Mouse (Mus musculus) erythroblast, adult 5-6 weeks (primary cell): ENCODE measurements around the gene Adgrd1. TPM values are rescaled to one million over a fixed set of nuclear protein-coding genes. Genes with fewer than 3 reads are reported as not detected.

Experiments
- ATAC-seq: replicated peaks from 2 replicates; pipeline ENCODE4 v1.8.0; 2016; ENCODE audit warnings: moderate number of reproducible peaks, mild to moderate bottlenecking, moderate TSS enrichment, inconsistent platforms; ENCODE audit not compliant: poor library complexity, low FRiP score, severe bottlenecking
- total RNA-seq, 2 experiments: library from RNA; stranded (forward) in 1 of 2; stranded (reverse) in 1 of 2; fragments of 150-400 nt in 1 of 2; fragments of 200-764, 138-1000 nt in 1 of 2; gene quantifications; 2 replicates each; pipeline versions ENCODE4 v1.2.3 to v1.2.4; 2015 to 2017; ENCODE audit warnings: low replicate concordance in 2 of 2

Gene Adgrd1
- total RNA-seq, 2 experiments from 2014 or later, result 0.09 TPM; not detected in 1

DNA sequence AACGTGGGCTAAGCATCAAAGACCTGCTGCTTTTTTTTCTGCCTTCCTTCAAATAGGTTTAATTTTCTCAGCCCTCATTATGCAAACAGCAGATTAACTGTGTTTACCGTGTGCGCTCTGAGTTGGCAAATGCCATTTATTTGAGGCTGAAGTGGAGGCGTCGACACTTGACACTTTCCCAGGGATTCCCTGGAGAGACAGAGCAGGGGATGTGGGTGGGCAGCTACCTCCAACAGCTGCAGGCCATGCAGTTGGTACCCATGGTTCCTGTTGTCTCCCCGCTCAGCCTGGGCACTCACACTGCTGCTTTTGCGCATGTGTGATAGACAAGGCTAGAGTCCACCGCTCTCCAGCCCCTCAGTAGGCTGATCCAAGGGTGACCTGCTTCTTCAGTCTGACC lies 86.0 kb downstream of the Adgrd1 start:
- ATAC-seq, result no peak

DNA sequence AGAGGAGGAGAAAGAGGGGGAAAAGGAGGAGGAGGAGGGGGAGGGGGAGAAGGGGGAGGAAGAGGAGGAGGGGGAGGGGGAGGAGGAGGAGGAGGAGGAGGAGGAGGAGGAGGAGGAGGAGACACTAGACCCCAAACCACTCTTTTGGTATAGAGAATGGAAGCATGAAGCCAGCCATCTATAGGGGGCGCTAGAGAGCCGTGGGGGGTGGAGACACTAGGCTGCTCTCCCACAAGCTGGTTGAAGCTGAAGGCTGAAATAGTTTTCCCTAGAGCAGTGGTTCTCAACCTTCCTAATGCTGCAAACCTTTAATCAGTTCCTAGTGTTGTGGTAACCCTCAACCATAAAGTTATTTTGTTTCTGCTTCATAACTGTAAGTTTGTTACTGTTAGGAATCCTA lies 89.7 kb downstream of the Adgrd1 start:
- no peak for ATAC-seq

DNA sequence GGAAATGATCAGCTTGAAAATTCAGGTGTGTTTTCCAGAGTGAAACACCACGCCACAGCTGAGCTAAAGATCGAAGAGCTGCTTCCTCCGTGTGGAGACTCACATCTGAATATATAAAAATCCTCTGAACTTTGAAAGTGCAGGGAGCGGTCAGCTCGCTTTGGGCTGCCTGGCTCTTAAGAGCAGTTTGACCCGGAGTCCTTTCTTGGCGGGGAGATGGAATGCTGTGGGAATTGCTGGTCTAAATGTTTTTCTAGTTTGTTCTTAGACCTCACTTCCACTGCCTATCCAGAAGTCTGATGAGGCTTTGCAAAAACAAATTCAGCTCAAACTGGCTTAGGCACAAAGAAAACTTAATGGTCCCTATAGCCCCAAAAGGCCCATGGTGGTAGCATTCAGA lies 90.4 kb downstream of the Adgrd1 start:
- ATAC-seq, result no peak

DNA sequence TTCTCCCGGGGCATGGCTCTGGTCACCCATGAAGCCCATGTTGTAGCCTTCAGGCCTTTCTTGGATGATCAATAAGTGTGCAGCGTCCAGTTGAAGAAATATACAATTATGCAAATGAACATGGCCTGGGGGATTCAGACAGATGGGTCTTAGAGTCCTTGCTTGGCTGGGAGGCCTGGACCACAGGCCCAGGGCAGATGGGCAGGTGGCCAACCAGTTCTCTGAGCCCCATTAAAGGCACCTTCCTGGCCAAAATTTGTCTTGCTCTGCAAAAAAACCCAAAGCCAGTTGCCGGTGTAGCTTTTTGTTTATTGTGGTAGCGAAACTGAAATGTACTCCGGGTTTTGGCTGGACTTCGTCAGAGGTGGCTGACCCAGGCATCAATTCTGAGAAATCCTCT lies 92.5 kb downstream of the Adgrd1 start:
- no peak for ATAC-seq

DNA sequence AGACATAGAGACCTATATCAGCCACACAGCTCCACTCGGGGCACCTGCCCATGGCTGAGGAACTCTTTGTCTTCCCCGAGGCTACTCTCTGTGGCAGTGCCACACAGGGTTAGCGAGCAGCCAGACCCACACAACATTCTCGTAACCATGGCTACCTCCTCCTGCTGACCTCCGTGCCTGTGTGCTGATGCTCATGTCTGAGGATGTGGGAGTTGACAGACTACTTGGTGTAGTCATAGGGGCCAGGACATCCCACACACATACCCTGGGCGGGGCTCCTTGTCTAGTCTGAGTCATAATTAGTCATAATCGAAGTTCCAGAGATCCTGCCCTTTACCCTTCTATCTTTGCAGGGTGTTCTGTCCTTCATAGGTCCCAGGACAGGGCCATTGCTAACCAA lies 93.5 kb downstream of the Adgrd1 start:
- no peak for ATAC-seq

DNA sequence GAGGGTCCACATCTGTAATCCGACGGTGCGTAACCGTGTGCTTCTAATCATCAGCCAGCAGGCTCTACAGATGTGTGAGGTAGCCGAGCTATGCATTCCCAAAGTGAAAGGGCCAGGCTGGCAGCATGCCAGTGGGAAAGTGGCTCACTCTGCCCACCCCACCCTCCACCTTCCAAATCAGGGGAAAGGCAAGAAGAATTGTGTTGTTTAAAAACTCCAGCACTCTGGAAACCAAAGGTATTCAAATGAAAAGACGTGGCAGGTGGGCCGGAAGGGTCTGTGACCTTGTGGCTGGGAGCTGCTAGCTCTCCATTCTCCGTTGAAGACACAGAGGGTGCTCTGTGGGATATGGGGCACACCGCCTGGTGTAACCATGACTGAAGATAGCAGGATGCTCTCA lies 100.0 kb downstream of the Adgrd1 start:
- ATAC-seq, result no peak

DNA sequence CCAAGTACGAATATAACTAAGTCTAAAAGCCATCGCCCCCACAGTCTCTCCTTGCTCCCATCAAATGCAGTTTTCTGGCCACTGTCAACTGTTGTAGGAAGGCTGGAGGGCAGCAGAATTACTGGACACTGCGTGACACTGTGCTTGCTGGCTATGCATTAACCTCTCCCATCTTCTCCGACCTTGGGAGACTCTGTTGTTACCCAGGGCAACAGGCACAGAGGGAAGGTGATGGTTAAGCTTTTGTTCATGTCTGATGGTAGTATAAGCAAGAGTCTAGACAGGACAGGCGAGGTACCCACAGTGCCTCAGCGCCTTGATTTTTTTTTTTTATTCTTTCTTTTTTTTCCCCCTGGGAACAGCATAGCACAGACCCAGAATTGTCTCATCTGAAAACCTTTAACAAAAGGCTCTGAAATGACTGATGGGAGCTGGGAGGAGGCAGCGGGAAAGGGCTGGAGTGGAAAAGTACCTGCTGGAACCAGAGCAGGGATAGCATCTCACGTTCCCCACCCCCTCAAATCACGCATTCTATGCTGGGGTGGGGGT lies 100.5 kb downstream of the Adgrd1 start:
- no peak for ATAC-seq

DNA sequence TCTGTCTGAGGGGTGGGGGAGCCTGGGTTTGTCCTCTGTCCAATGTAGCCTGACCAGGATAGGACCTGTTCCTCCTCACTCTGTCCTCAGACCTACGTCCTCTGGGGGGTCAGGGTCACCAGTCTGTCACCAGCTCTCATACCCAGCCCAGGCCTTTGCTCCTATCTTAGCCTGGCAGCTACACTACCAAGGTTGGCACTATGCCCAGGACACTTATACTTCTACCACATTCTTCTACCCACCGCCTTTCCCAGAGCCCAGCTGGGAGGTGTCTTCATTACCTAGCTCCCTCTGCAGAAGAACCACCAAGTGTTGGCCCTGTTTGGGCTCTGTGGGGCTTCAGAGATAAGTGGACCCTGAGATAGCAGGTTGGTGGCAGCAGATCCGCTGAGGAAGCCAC lies 103.6 kb downstream of the Adgrd1 start:
- ATAC-seq, result peak; percentile 87

DNA sequence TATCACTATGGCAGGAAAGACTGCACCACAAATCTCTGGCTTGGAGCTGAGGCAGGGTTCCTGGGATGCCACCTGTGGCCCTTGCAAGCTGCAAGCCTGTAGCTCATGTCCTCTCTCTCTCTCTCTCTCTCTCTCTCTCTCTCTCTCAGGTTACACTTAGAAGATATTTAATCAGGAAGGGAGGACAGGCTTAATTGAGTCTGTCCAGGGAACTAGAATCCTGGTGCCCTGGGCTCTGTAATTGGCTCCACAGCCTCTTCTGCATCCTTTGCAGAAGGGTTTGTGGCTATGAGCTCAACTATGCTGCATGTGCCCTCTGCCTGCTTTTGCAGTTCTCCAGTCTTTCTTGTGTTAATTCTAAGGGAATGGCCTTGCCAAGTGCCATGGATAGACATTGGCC lies 111.7 kb downstream of the Adgrd1 start:
- ATAC-seq, result no peak

DNA sequence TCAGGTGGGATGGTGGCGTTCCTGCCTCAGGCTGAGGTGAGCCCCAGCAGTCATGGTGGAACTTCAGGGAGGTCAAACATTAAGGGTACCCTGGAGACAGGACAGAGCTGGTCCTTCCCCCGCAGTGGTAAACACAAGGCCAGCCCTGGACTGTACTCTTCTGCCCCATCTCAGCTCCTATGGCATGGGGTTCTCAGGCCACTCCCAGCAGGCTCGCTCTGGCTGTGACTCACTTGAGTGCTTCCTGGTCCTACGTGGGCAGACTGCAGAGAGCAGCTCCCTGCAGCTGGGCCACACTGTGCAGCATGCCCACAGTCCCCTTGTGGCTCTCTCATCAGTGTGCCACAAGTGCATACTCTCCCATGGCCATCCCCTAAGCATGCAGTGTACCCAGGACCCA lies 112.3 kb downstream of the Adgrd1 start:
- ATAC-seq, result 0 out of 2 replicates have a peak, but pooled peaks have one; percentile 11

DNA sequence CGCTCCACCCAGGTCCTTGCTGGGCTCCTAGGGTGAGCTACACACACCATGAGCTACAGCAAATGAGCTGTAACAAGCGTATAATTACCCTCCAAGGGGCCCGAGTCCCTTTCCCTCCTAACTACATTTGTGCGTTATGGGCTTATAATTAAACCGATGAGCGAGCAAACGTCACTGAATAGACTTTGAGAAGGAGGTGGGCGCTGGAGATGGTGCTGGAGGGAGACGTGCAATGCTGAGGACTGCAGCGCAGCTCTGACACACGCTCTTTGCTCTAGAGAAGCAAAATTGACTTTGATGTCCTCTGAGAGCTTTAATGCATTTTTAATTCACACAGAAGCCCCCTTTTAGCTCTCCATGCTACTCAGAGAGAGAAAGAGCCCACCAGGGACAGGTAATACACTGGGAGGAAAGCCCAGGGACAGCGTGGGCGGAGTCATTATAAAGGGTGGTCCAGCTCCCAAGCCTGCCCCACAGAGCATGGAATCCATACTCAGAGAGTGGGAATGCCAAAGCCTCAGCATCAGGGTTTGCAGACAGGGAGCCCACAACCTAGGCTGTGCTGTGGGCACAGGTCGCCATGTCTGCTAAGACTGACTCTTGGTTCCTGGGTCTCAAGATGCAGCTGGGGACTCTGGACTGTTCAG lies 115.0 kb downstream of the Adgrd1 start:
- ATAC-seq, result no peak

DNA sequence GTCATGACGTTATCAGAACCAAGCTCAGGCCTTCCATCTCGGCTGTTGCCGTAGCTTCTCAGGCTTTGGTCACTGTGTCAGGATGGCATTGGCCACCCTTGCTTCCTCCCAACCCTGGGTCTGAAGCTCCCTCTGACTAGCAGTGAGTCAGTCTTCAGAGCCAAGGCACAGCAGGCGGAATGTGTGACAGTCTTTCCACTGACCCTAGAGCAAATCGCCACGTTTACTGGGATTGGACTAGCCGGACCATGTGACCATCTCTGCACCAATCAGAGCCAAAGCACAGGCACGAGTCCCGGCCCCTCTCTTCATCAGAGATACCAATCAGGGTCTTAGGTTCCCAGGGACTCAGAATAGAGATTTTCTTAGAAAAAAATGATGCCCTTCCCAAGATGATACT lies 117.5 kb downstream of the Adgrd1 start:
- ATAC-seq, result no peak

DNA sequence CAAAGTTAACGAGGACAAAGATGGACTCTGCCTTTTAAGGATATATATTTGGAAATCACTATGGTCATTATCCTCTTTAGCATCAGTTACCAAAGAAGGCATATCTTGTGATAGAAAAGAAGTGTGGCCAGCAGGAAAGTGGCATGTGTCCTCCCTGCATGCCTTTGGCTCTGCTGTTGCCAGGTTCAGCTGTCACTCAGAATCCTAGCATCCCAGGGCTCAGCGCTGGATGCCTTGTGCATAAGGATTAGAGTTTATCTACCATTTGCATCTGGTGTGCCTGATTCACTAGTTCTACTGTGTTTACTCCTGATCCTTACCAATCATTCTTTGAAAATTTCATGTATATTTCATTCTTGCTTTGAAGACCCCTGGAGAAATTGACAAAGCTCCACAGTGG lies 119.5 kb downstream of the Adgrd1 start:
- no peak for ATAC-seq

DNA sequence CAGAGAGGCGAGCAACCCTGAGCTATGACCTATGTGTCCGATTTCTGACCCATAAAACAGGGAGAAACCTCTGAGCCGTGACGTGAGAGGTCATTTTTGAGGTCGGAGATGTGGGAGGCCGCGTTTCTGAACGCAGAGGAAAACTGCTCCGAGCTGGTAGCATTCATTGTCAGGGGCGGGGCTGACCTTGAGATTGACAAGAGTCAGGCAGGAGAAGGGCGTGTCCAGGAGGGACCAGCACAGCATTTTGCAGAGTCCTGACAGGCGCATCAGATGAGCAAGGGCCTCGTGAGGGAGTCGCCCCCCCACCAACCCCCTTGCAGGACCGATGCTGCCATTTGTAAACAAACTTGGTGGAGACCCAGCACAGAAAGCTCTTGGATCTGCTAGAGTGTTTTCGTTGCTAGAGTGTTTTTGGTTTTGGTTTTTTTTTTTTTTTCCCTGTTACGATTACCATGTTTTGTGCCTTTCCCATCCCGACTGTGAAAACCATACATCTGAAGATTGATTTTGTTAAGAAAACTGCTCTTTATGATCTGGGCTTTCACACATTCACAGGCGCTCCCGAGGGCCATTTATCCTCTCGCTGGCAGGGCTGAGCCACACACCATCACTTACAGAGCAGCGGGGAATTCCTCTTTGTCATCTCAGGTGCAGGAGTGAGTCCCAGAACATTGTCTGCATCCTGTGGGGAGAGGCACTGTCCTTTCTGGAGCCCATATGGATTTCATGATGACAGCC lies 121.1 kb downstream of the Adgrd1 start:
- peak; percentile 72 for ATAC-seq

DNA sequence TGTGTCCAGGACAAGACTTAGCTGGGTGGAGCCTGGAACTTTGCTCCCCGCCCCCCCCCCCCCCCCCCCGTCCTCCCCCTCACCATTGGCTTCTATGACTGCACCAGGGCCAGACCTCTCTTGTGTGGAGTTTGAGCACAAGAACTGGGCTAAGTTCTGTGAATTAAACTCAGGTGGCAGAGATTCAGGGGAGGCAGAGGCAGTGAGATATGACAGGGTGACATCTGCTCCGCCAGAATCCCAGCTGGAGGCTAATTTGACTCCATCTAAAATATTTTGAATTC lies 121.6 kb downstream of the Adgrd1 start:
- ATAC-seq, result no peak

DNA sequence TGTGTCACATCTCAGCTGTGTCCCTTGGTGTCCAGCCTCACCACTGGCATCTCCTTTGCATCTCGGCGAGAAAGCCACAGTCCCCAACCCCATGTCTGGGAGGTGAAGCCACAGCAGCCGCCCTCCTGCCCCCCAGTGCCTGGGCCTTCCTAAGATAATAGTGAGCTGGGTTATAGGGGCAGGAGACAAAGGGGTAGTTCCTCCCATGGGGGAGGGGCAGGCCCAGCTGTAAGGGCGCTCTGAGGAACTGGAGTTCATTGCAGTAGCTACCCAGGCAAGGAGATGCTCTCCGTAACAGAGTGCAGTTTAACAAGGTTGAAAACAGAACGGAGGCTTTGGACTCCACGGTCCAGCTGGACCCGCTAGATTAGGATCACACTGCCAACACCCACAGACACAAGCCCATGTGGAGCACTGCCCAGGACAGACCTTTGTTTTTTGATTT lies 122.0 kb downstream of the Adgrd1 start:
- no peak for ATAC-seq

DNA sequence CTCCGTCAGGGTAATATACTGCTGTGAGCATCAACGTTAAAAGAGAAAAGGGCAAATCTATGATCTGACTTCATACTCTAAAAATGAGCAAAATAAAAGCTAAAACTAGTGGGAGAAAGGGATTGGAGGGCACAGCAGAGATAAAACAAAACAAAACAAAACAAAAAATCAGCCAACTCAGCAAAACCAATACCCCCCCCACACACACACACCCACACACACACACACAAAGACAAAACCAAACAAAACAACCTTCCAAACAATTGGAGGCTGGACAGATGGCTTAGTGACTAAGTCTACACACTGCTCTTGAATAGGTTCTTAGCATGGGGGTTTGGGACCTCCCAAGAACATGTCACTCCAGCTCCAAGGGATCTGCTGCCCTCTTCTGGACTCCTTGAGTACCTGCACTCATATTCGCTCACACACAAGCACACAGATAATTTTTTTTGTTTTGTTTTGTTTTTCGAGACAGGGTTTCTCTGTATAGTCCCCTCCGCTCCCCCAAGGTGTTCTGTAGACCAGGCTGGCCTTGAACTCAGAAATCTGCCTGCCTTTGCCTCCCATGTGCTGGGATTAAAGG lies 122.7 kb downstream of the Adgrd1 start:
- no peak for ATAC-seq

DNA sequence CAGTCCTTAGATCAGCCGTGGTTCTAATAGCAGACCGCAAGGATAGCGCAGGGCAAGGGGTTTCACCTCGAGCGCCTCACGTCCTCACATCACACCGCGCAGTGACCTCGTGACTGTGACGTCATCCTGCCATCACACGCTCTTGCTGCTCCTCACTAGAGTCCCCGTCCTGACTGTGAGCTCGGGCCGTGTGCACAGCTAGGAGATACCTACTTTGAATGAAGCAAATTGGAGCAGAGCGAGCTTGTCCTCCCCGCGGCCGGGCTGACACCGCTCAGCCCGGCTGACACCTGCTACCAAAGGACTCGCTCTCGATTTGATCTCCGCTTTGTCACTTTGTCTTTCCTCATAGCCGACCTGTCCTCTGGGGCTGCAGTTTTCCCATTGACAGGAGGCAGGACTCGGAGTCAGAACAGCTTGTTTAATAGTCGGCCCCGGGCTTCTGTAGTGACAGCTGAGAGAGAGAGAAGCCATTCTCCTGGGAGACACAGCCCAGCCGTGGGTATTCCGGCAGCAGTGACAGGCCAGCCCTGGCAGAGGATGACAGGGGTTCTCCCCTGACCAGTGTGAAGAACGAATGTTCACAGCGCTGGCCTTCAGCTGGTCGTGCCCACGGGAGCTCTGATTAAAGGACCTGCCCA lies 129.4 kb downstream of the Adgrd1 start:
- ATAC-seq, result no peak

DNA sequence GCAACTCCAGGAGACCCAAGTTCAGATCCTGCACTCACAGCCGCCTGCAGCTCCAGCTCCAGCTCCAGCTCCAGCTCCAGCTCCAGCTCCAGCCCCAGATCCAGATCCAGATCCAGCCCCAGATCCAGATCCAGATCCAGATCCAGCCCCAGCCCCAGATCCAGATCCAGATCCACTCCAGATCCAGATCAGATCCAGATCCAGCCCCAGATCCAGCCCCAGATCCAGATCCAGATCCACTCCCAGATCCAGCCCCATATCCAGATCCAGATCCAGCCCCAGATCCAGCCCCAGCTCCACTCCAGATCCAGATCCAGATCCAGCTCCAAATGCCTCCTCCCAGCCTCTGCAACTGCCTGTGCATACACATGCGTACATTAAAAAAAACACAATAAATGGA lies 131.6 kb downstream of the Adgrd1 start:
- no peak for ATAC-seq

DNA sequence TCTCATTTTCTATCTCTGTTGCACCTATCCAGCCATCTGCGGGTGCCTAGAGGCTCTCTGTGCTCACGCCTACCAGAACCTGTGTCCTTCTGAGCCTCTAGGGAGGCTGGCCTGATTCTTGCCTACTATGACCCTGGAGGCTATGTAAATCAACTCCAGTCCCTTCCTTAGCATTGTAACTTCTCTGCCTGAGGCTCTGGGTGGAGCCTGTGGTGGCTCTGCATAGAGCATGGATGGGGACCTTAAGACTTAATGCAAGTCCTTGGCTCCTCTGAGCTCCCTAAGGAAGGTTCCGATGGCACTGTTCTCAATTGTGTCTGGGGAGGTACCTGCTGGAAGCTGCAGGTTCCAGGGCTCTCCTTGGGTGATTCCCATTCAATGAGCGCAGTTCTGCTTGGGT lies 136.8 kb downstream of the Adgrd1 start:
- ATAC-seq, result no peak
